Mouse (Mus musculus): ENCODE data around the gene Soga1. TPM values are rescaled to one million over a fixed set of nuclear protein-coding genes. Genes with fewer than 3 reads are reported as not detected.

Soga1 gene
- polyA plus RNA-seq, 1 experiment from 2014 or later = 3.4 TPM

GRCm38 (mm10) chr2:157078059-157078792 is 828 bp downstream of the Soga1 start:
- H3K4me3 ChIP-seq = peak overlapping the region; percentile 61
- ATAC-seq = no peak
- H3K4me1 ChIP-seq = peaks cover 46% of the 10 kb centered on the region
- H3K36me3 ChIP-seq = 0 out of 2 replicates have a peak, but pooled peaks cover under 1% of the 10 kb centered on the region
- H3K9me3 ChIP-seq (replicated peaks) = no peaks in the 10 kb centered on the region
- peak overlapping the region; percentile 70 for H3K9ac ChIP-seq
- WGBS (ENCODE audit: insufficient replicate concordance) = 1% methylated on average over 78 of the region's 79 CpGs
- H3K4me2 ChIP-seq = peak overlapping the region; percentile 73
- H3K27me3 ChIP-seq (replicated peaks) = peaks cover 81% of the 10 kb centered on the region
- peak overlapping the region; percentile 70 for H3K27ac ChIP-seq

- Histone ChIP-seq H3K4me1 (peaks cover 52% of the 10 kb centered on the region), H3K9ac (peak overlapping the region; percentile 70), H3K4me2 (peak overlapping the region; percentile 73), H3K4me3 (peak overlapping the region; percentile 61), H3K27me3 (replicated peaks) (peaks cover 75% of the 10 kb centered on the region), H3K36me3 (0 out of 2 replicates have a peak, but pooled peaks cover 2% of the 10 kb centered on the region), H3K27ac (peak overlapping the region; percentile 70), H3K9me3 (replicated peaks) (no peaks in the 10 kb centered on the region)
- peak; percentile 23; the same call in 1 of the 2 replicates for ATAC-seq
- WGBS (ENCODE audit: insufficient replicate concordance) = 12% methylated on average over 15 of the region's 15 CpGs
Measured at GRCm38 (mm10) chr2:157077641-157078058, 1.4 kb downstream of the Soga1 start.

DNA sequence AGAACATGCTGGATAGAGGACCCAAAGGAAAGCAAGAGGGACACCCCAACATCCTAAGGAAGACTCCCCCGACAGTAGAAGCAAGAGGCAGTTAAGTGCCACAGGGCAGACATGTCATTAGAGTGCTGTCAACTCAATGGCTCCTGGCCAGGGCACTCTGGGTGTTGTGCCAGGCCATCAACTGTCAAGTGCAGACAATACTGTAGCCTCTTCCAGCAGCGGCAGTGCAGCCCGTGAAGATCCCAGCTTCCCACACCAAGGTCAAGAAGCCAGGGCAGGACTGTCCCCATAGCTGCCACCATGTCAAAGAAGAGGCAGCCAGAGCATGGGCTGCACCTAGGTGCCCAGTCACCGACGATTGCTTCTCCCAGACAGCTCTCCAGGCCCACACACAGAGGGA is 1.9 kb downstream of the Soga1 start:
- 0 out of 2 replicates have a peak, but pooled peaks cover 2% of the 10 kb centered on the region for H3K36me3 ChIP-seq
- WGBS (ENCODE audit: insufficient replicate concordance) = 36% methylated on average over 5 of the region's 5 CpGs
- H3K27me3 ChIP-seq (replicated peaks) = peaks cover 70% of the 10 kb centered on the region
- H3K9me3 ChIP-seq (replicated peaks) = no peaks in the 10 kb centered on the region
- H3K4me3 ChIP-seq = peak overlapping the region; percentile 61
- H3K27ac ChIP-seq = 0 out of 2 replicates have a peak overlapping the region, but pooled peaks have one; percentile 27
- H3K9ac ChIP-seq = 0 out of 2 replicates have a peak overlapping the region, but pooled peaks have one; percentile 70
- H3K4me2 ChIP-seq = peak overlapping the region; percentile 73
- H3K4me1 ChIP-seq = peaks cover 56% of the 10 kb centered on the region
- no peak for ATAC-seq

GRCm38 (mm10) chr2:157076585-157076984 is 2.5 kb downstream of the Soga1 start:
- 58% methylated on average over 7 of the region's 7 CpGs for WGBS (ENCODE audit: insufficient replicate concordance)
- Histone ChIP-seq H3K27ac (no peak overlapping the region), H3K9ac (no peak overlapping the region), H3K36me3 (0 out of 2 replicates have a peak, but pooled peaks cover 2% of the 10 kb centered on the region), H3K27me3 (replicated peaks) (peaks cover 65% of the 10 kb centered on the region), H3K9me3 (replicated peaks) (no peaks in the 10 kb centered on the region), H3K4me3 (no peak overlapping the region), H3K4me2 (no peak overlapping the region), H3K4me1 (peaks cover 58% of the 10 kb centered on the region)
- ATAC-seq = no peak

GRCm38 (mm10) chr2:157075685-157076084 is 3.4 kb downstream of the Soga1 start:
- Histone ChIP-seq H3K27ac (no peak overlapping the region), H3K4me3 (no peak overlapping the region), H3K36me3 (0 out of 2 replicates have a peak, but pooled peaks cover 2% of the 10 kb centered on the region), H3K27me3 (replicated peaks) (peaks cover 56% of the 10 kb centered on the region), H3K9me3 (replicated peaks) (no peaks in the 10 kb centered on the region), H3K9ac (no peak overlapping the region), H3K4me1 (peaks cover 67% of the 10 kb centered on the region), H3K4me2 (no peak overlapping the region)
- 52% methylated on average over 3 of the region's 3 CpGs for WGBS (ENCODE audit: insufficient replicate concordance)
- ATAC-seq = no peak

DNA sequence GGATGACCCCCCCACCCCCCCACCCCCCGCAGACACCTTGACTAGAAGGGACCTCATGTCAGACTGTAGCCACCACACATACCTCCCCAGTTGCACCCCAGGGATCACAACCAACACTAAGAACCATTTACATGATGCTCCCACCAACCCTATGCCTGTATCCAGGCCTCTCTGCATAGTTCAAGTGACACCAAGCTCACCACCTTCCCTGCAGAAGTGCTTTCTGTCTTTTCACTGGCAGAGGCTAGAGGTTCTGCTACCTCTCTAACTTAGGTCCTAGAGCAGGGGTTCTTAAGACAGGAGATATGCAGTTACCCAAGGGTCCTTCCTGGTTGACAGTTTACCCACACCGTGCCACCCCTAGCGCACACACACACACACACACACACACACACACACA is 3.8 kb downstream of the Soga1 start:
- H3K9ac ChIP-seq = no peak overlapping the region
- no peak overlapping the region for H3K4me3 ChIP-seq
- no peaks in the 10 kb centered on the region for H3K9me3 ChIP-seq (replicated peaks)
- no peak for ATAC-seq
- H3K4me1 ChIP-seq = peaks cover 71% of the 10 kb centered on the region
- WGBS (ENCODE audit: insufficient replicate concordance) = 62% methylated on average over 3 of the region's 3 CpGs
- H3K27ac ChIP-seq = no peak overlapping the region
- H3K4me2 ChIP-seq = no peak overlapping the region
- 0 out of 2 replicates have a peak, but pooled peaks cover 2% of the 10 kb centered on the region for H3K36me3 ChIP-seq
- H3K27me3 ChIP-seq (replicated peaks) = peaks cover 51% of the 10 kb centered on the region

GRCm38 (mm10) chr2:157074772-157075171 is 4.3 kb downstream of the Soga1 start:
- 0 out of 2 replicates have a peak, but pooled peaks cover 2% of the 10 kb centered on the region for H3K36me3 ChIP-seq
- 77% methylated on average over 5 of the region's 5 CpGs for WGBS (ENCODE audit: insufficient replicate concordance)
- H3K9me3 ChIP-seq (replicated peaks) = no peaks in the 10 kb centered on the region
- no peak overlapping the region for H3K4me3 ChIP-seq
- no peak overlapping the region for H3K27ac ChIP-seq
- peaks cover 76% of the 10 kb centered on the region for H3K4me1 ChIP-seq
- peaks cover 47% of the 10 kb centered on the region for H3K27me3 ChIP-seq (replicated peaks)
- ATAC-seq = no peak
- no peak overlapping the region for H3K9ac ChIP-seq
- H3K4me2 ChIP-seq = no peak overlapping the region

GRCm38 (mm10) chr2:157074186-157074724 is 4.8 kb downstream of the Soga1 start:
- H3K4me1 ChIP-seq = peaks cover 78% of the 10 kb centered on the region
- H3K27ac ChIP-seq = no peak overlapping the region
- peaks cover 41% of the 10 kb centered on the region for H3K27me3 ChIP-seq (replicated peaks)
- no peak for ATAC-seq
- no peak overlapping the region for H3K9ac ChIP-seq
- H3K4me2 ChIP-seq = no peak overlapping the region
- WGBS (ENCODE audit: insufficient replicate concordance) = 71% methylated on average over 9 of the region's 9 CpGs
- H3K4me3 ChIP-seq = no peak overlapping the region
- 0 out of 2 replicates have a peak, but pooled peaks cover 2% of the 10 kb centered on the region for H3K36me3 ChIP-seq
- no peaks in the 10 kb centered on the region for H3K9me3 ChIP-seq (replicated peaks)

- no peak overlapping the region for H3K9ac ChIP-seq
- WGBS (ENCODE audit: insufficient replicate concordance) = 59% methylated on average over 9 of the region's 9 CpGs
Measured at GRCm38 (mm10) chr2:157073378-157074052, 5.5 kb downstream of the Soga1 start.

GRCm38 (mm10) chr2:157072316-157072990 is 6.6 kb downstream of the Soga1 start:
- H3K4me3 ChIP-seq = no peak overlapping the region
- peaks cover 85% of the 10 kb centered on the region for H3K4me1 ChIP-seq
- no peak overlapping the region for H3K27ac ChIP-seq
- H3K36me3 ChIP-seq = 0 out of 2 replicates have a peak, but pooled peaks cover 2% of the 10 kb centered on the region
- peaks cover 23% of the 10 kb centered on the region for H3K27me3 ChIP-seq (replicated peaks)
- H3K9me3 ChIP-seq (replicated peaks) = no peaks in the 10 kb centered on the region
- ATAC-seq = no peak
- H3K4me2 ChIP-seq = no peak overlapping the region
- WGBS (ENCODE audit: insufficient replicate concordance) = 60% methylated on average over 9 of the region's 9 CpGs
- no peak overlapping the region for H3K9ac ChIP-seq

More at GRCm38 (mm10) chr2:157073378-157074052, 5.5 kb downstream of the Soga1 start:
- Histone ChIP-seq H3K9me3 (replicated peaks) (no peaks in the 10 kb centered on the region), H3K27ac (no peak overlapping the region), H3K4me1 (peaks cover 85% of the 10 kb centered on the region), H3K36me3 (0 out of 2 replicates have a peak, but pooled peaks cover 2% of the 10 kb centered on the region), H3K27me3 (replicated peaks) (peaks cover 34% of the 10 kb centered on the region), H3K4me2 (no peak overlapping the region), H3K4me3 (no peak overlapping the region)
- ATAC-seq = no peak

GRCm38 (mm10) chr2:157071556-157071955 is 7.5 kb downstream of the Soga1 start:
- H3K36me3 ChIP-seq = 0 out of 2 replicates have a peak, but pooled peaks cover 2% of the 10 kb centered on the region
- ATAC-seq = peak; percentile 61
- 0 out of 2 replicates have a peak overlapping the region, but pooled peaks have one; percentile 46 for H3K27ac ChIP-seq
- no peaks in the 10 kb centered on the region for H3K9me3 ChIP-seq (replicated peaks)
- H3K4me1 ChIP-seq = peaks cover 76% of the 10 kb centered on the region
- no peak overlapping the region for H3K9ac ChIP-seq
- no peak overlapping the region for H3K4me3 ChIP-seq
- WGBS (ENCODE audit: insufficient replicate concordance) = 10% methylated on average over 2 of the region's 2 CpGs
- H3K4me2 ChIP-seq = no peak overlapping the region; the same call in 1 of the 2 replicates
- peaks cover 14% of the 10 kb centered on the region for H3K27me3 ChIP-seq (replicated peaks)

Data from liver, embryonic 12.5 days (tissue).